Mouse (Mus musculus) liver, adult 2 months (tissue): ENCODE results near the gene Btf3l4. TPM values are rescaled to one million over a fixed set of nuclear protein-coding genes. Genes with fewer than 3 reads are reported as not detected.

Experiments used
- DNase-seq: peaks from one replicate; pipeline ENCODE4 v3.0.0-alpha.2; 2011; ENCODE audit warnings: low read depth, low spot score; ENCODE audit errors: extremely low read depth
- H3K27ac ChIP-seq: fragments of 200-500 bp; replicated peaks from 2 replicates; pipeline ENCODE4 v1.5.1; 2012; ENCODE audit warnings: low read depth, mild to moderate bottlenecking, control low read depth, inconsistent platforms, low read length; ENCODE audit not compliant: insufficient read depth
- H3K27me3 ChIP-seq: fragments of 200-500 bp; 2 replicates; pipeline ENCODE4 v1.6.1; 2012; ENCODE audit warnings: mild to moderate bottlenecking, moderate library complexity, low read length, inconsistent platforms; ENCODE audit not compliant: control insufficient read depth, insufficient read depth
- H3K36me3 ChIP-seq: fragments of 200-500 bp; 2 replicates; pipeline ENCODE4 v1.6.1; 2012; ENCODE audit warnings: low read length, inconsistent platforms; ENCODE audit not compliant: control insufficient read depth, insufficient read depth
- H3K4me1 ChIP-seq: fragments of 200-500 bp; 2 replicates; pipeline ENCODE4 v1.6.1; 2011; ENCODE audit warnings: low read length; ENCODE audit not compliant: control insufficient read depth, insufficient read depth
- H3K4me3 ChIP-seq: fragments of 200-500 bp; 2 replicates; pipeline ENCODE4 v1.5.1; 2011; ENCODE audit warnings: low read depth, mild to moderate bottlenecking, control low read depth, low read length, moderate library complexity; ENCODE audit not compliant: insufficient read depth
- H3K79me2 ChIP-seq: fragments of 200-500 bp; 2 replicates; pipeline ENCODE4 v1.6.1; 2012; ENCODE audit warnings: inconsistent platforms, mild to moderate bottlenecking, low read length, moderate library complexity; ENCODE audit not compliant: control insufficient read depth, insufficient read depth
- H3K9ac ChIP-seq: fragments of 200-500 bp; 2 replicates; pipeline ENCODE4 v1.6.1; 2012; ENCODE audit warnings: low read depth, mild to moderate bottlenecking, control low read depth, inconsistent platforms, low read length
- CTCF ChIP-seq: fragments of 200-500 bp; IDR thresholded peaks from 2 replicates; pipeline ENCODE4 v1.5.1; 2011; ENCODE audit warnings: low read depth, low read length, control low read depth
- POLR2A ChIP-seq: fragments of 200-500 bp; IDR thresholded peaks from 2 replicates; pipeline ENCODE4 v1.6.1; 2011; ENCODE audit warnings: low read length, control low read depth; ENCODE audit not compliant: insufficient read depth; ENCODE audit errors: extremely low read depth
- WGBS: fragments of 180-500 bp; shearing (Covaris S2); methylation state at CpG from one replicate; pipeline ENCODE4 v1.1.7; 2018; 5-methylcytosine and 5-hydroxymethylcytosine counted together
- polyA plus RNA-seq: library from polyadenylated mRNA; depleted of rRNA; stranded (reverse); fragments of >200 nt; gene quantifications from 2 replicates; pipeline ENCODE4 v1.2.3, GENCODE M21; 2012
- total RNA-seq: library from RNA; depleted of rRNA; stranded (reverse); fragments of >200 nt; gene quantifications from 2 replicates; pipeline ENCODE4 v1.2.3, GENCODE M21; 2014

The Btf3l4 gene
- total and polyA plus RNA-seq, 2 experiments: 8.1 to 27.3 TPM

DNA sequence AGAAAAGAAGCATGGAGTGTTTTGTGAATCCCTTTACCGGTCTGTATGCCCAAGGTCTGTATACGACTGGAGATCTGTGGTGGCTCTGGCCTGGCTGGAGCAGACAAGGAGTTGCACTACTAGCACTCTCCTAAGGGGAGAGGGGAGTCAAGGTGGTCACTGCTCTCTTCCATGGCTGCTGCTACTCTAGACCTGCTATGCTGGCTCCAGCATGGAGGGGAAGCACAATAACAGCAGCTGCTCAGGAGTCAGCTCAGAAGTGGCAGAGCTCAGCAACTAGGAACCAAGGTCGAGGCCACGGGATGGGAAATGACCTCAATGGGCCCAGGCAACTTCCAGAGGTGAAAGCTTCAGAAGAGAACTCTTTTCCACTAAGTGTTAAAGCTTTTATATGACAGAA lies 22.3 kb downstream of the Btf3l4 start:
- no peak overlapping the region for H3K4me3 ChIP-seq
- TF ChIP-seq CTCF (no peak), POLR2A (no peak)
- WGBS: 69% methylated on average over 4 of the region's 4 CpGs
- DNase-seq: no peak
- no peak overlapping the region for H3K27ac ChIP-seq
- no peaks in the 10 kb centered on the region for H3K27me3 ChIP-seq
- H3K4me1 ChIP-seq: no peaks in the 10 kb centered on the region
- peaks cover 4% of the 10 kb centered on the region for H3K36me3 ChIP-seq
- H3K79me2 ChIP-seq: no peaks in the 10 kb centered on the region
- no peak overlapping the region for H3K9ac ChIP-seq

DNA sequence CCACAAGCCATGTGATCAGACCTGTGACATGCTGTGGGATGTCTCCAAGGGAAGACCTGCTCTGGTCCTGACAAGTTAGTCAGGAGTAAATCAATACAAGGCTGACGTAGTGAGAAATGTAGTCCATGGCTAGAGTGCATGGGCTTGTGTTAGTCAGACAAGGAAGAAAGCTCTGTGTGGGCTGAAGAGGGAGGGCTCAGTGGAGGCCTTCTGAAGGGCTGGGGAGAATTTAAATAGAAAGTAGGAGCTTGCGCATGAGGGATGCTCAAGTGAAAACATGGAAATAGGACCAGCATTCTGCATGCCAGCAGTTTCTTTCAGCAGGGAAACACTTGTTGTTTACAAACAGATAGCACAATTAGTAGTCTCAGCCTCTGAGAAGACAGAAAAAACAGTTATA lies 29.9 kb downstream of the Btf3l4 start:
- no peak for DNase-seq
- H3K4me3 ChIP-seq: no peak overlapping the region
- no peaks in the 10 kb centered on the region for H3K4me1 ChIP-seq
- H3K9ac ChIP-seq: no peak overlapping the region
- H3K79me2 ChIP-seq: no peaks in the 10 kb centered on the region
- TF ChIP-seq CTCF (no peak), POLR2A (no peak)
- no peaks in the 10 kb centered on the region for H3K36me3 ChIP-seq
- 84% methylated on average over 2 of the region's 2 CpGs for WGBS
- H3K27me3 ChIP-seq: no peaks in the 10 kb centered on the region
- no peak overlapping the region for H3K27ac ChIP-seq

DNA sequence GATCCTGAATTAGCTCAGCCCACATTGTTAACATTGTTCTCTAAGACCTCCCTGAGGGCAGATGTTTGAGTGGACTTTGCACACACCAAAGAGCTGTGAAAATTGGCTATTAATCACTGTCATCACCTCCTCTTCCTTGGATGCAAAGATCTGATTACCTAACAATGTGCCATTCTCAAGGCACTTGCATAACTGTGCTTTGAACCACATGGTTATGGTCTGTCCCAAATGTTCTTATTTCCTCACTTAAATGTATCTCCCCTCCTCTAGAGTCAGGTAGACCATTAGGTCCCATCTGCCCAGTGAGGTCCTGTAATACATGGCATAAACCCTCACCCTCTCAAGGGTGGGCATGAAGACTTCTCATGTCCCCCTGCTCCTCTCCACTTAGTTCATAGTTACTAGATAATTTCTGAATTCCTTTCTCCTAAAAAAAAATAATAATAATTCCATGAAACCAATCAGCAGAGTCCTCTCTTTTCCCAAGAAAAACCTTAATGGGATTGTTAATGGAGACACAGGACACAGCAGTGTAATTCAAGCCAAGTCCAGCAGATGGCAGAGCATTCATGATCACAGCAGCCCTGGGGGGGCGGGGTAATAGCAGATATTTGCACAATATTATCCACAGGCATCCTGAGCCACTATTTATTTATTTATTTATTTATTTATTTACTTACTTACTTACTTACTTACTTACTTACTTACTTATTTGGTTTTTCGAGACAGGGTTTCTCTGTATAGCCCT lies 35.2 kb downstream of the Btf3l4 start:
- H3K36me3 ChIP-seq: no peaks in the 10 kb centered on the region
- TF ChIP-seq CTCF (peak; percentile 76), POLR2A (no peak)
- peak; percentile 48 for DNase-seq
- no peaks in the 10 kb centered on the region for H3K27me3 ChIP-seq
- WGBS: 43% methylated on average over 2 of the region's 2 CpGs
- H3K4me3 ChIP-seq: no peak overlapping the region
- H3K27ac ChIP-seq: no peak overlapping the region
- H3K4me1 ChIP-seq: no peaks in the 10 kb centered on the region
- H3K79me2 ChIP-seq: no peaks in the 10 kb centered on the region
- H3K9ac ChIP-seq: no peak overlapping the region

DNA sequence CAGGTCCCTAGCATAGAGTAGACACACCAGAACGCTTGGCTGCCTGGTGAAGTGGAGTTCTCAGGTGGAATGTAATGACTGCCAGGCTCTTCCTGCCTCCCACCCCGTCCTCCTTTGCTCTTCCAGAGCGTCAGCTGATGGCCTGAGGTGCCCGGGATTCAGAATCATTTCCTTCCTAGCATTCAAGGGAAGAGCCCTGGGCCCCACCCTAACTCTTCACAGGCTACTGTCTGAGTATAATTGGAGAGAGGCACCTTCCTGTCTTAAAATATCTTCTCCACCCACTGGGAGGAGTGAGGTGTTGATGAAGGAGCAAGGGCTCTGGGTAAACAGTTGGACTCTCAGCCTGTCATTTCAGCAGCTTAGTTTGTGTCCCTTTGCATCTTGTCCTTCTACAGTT lies 36.7 kb downstream of the Btf3l4 start:
- no peak for DNase-seq
- no peaks in the 10 kb centered on the region for H3K4me1 ChIP-seq
- 64% methylated on average over 4 of the region's 4 CpGs for WGBS
- H3K36me3 ChIP-seq: no peaks in the 10 kb centered on the region
- no peaks in the 10 kb centered on the region for H3K27me3 ChIP-seq
- H3K9ac ChIP-seq: no peak overlapping the region
- TF ChIP-seq POLR2A (no peak), CTCF (no peak)
- H3K27ac ChIP-seq: no peak overlapping the region
- H3K4me3 ChIP-seq: no peak overlapping the region
- H3K79me2 ChIP-seq: no peaks in the 10 kb centered on the region

DNA sequence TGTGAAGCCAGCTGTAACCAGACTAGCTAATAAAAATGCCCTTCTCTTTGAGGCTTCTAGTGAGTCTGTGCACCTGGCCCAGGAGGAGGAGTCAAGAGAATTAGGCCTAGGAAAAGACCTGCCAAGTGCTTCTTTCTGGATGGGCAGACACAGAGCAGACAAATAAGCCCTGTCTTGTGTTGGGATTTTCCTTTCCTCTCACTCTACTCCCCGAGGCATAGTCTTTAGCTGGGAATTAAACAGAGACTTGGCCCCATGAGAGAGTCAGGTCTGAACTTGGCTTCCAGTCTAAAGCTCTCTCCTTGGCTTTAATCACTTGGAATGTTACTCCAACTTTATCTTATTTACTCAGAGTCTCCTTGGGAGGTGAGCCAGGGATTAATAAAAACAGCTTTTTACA lies 39.5 kb downstream of the Btf3l4 start:
- Histone ChIP-seq H3K79me2 (no peaks in the 10 kb centered on the region), H3K27ac (no peak overlapping the region), H3K9ac (no peak overlapping the region), H3K4me1 (no peaks in the 10 kb centered on the region), H3K4me3 (no peak overlapping the region), H3K36me3 (no peaks in the 10 kb centered on the region), H3K27me3 (no peaks in the 10 kb centered on the region)
- WGBS: 78% methylated on average over 1 of the region's 1 CpGs
- DNase-seq: no peak
- no peak for TF ChIP-seq POLR2A

DNA sequence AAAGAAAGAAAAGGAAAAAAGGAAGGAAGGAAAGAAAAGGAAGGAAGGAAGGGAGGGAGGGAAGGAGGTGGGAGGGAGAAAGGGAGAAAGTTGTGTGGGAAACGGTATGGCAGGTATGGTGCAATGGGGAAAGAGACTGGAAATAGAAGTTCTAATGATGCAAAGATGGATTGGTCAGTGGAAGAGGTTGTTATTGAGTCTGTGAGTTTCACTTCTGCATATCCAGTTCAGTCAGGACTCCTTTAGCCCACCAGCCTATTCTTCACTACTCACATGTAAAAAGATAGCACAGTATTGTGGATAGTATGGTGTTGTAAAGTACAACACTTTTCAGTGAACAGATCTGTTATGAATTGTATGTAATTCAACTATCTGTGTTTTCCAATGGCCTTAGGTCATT lies 42.9 kb downstream of the Btf3l4 start:
- no peak for DNase-seq
- H3K4me3 ChIP-seq: no peak overlapping the region
- H3K4me1 ChIP-seq: no peaks in the 10 kb centered on the region
- H3K79me2 ChIP-seq: no peaks in the 10 kb centered on the region; the same call in 1 of the 2 replicates
- H3K9ac ChIP-seq: no peak overlapping the region
- H3K36me3 ChIP-seq: no peaks in the 10 kb centered on the region
- no peak overlapping the region for H3K27ac ChIP-seq
- no peak for TF ChIP-seq POLR2A
- WGBS: 66% methylated on average over 1 of the region's 1 CpGs
- no peaks in the 10 kb centered on the region for H3K27me3 ChIP-seq
